Mouse (Mus musculus): ENCODE measurements around the gene Mup4. TPM values are rescaled to one million over a fixed set of nuclear protein-coding genes. Genes with fewer than 3 reads are reported as not detected.

Gene Mup4
- polyA plus RNA-seq (2015; fragmentation: Nextera tagmentation; extraction: Ambion mirVana): not detected in 2 replicates

GRCm38 (mm10) chr4:59960610-59961009 is at the start of gene Mup4:
TSS of gene Mup4 (minus strand) at chr4:59960710.

GRCm38 (mm10) chr4:59963405-59964344 is 3.2 kb upstream of the Mup4 start, which contains the start of gene Mup6:
TSS of gene Mup6 (plus strand) at chr4:59964294.

DNA sequence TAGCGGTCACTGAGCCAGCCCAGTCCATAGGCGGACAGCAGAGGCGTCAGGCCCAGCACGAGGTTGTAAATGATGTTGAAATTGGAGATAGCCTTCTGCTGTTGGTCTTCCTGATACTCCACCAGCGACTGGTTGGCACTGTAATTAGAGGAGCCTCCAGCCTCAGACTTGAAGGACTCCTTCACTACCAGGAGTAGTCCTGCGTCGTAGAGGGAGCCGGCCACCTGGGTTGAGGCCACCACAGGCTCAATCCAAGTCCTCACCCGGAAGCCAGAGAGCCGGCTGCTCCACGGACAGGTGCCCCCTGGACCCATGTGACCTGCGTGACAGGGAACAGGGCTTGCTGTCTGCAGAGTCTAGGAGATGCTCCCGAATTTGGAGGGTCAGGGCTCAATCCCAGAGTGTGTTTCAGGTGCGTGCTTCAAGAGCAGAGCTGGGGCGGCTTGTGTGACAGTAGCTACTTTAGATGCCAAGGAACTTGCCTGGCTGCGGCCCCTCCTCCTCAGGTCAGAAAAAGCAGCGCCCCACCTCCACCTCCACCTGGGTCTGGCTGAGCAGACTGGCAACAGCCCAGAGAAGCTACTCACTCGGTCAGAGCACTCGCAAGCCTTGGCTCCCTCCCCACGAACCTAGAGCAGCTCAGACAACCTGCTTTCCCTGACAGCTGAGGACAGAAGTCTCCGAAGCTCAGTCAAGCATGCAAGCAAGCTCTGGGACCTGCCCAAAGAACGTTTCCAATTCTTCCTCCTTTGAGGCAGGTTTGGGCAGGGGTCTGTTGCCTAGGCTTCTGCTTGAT is 45.7 kb downstream of the Mup4 start, which contains the start of gene Slc46a2:
Gene Slc46a2, minus strand, starts transcription at position 449 of the 796 bp plus-strand sequence.

Other genes with a start within 250 kb of the Mup4 start
- gene Inip, start 159.1 kb downstream of the Mup4 start, polyA plus RNA-seq (2015; fragmentation: Nextera tagmentation; extraction: Ambion mirVana): 23.1 and 23.8 TPM in 2 replicates
- 5.7 and 6.6 TPM in 2 replicates for gene Snx30, start 154.9 kb downstream of the Mup4 start, polyA plus RNA-seq (2015; fragmentation: Nextera tagmentation; extraction: Ambion mirVana)
- 0.89 and 0.96 TPM in 2 replicates for gene Slc46a2, start 45.7 kb downstream of the Mup4 start, polyA plus RNA-seq (2015; fragmentation: Nextera tagmentation; extraction: Ambion mirVana)
- gene Mup6, start 3.6 kb upstream of the Mup4 start, polyA plus RNA-seq (2015; fragmentation: Nextera tagmentation; extraction: Ambion mirVana): not detected in 2 replicates
- not detected in 2 replicates for gene Mup7, start 109.8 kb upstream of the Mup4 start, polyA plus RNA-seq (2015; fragmentation: Nextera tagmentation; extraction: Ambion mirVana)
- gene Mup2, start 193.6 kb upstream of the Mup4 start, polyA plus RNA-seq (2015; fragmentation: Nextera tagmentation; extraction: Ambion mirVana): not detected in 2 replicates

Measured in urinary bladder, postnatal 0 days (tissue).